Mouse (Mus musculus): ENCODE measurements around the gene 1700012B09Rik.

Gene 1700012B09Rik

DNA sequence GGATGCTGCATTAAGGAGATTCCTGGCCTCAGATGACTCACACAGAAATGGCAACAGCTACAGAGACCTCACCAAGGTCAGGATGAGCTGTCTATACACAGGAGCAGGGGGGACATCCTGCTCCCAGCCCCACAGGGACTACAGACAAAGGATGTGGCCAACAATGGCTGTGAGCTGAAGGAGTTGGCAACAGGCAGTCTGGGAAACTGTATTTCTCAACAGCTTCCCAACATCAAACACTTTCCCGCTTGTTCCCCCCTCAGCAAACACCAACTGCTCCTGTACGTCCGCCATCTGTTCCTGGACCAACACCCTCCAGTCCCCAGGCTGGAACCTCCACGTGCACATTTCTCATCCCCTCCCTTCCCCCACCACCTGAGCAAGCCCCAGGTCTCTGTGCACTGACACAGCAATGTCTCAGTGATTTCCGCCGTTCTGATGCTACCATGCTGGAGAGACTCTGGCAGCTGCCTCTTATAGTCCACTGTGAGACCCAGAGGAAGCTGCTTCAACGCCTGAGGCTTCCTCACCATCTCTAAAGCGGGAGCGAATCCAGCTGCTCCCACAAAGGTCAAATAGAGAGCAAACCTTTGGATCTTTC is 39.8 kb downstream of the 1700012B09Rik start:
- DNase-seq (ENCODE audit: low read depth, low spot score) = peak; percentile 25

- DNase-seq (ENCODE audit: low read depth, low spot score) = no peak
Observed at GRCm38 (mm10) chr9:14728365-14728764, 42.5 kb downstream of the 1700012B09Rik start.

DNA sequence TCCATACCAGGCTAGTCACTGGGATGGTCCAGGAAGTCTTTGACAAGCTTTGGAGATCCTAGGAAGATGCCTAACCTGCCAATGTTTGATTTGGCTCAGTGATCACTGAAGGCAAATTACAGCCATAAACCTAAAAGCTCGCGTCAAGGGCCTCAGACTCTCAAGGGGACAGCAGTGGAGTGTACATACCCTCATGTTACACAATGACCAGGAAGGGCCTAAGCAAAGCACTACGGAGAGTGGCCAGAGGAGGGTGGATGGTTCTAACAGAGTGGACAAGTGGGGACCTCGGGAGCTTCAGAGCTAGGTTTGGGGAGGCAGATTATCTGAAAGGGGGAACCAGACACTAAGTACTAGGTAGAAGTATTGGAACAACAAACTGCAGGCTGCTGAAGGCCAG is 44.2 kb downstream of the 1700012B09Rik start:
- DNase-seq (ENCODE audit: low read depth, low spot score) = no peak

DNA sequence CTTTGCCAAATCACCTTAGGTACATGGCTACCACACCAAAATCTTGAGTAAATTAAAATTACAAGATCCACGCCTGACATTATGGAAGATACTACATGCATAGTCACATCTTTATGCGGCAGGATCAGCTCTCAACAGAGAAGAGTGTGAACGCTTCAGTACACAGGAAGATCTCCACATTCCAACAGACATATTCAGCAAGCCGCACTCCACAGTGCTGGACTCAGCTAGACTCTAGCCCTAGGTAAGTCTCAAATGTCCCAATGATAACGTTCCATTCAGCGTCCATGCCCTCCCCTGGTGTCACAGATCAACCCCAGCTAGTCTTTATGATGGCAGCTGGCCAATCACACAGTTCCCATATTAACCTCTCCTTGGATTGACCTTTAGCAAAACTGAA is 44.8 kb downstream of the 1700012B09Rik start:
- no peak for DNase-seq (ENCODE audit: low read depth, low spot score)

DNA sequence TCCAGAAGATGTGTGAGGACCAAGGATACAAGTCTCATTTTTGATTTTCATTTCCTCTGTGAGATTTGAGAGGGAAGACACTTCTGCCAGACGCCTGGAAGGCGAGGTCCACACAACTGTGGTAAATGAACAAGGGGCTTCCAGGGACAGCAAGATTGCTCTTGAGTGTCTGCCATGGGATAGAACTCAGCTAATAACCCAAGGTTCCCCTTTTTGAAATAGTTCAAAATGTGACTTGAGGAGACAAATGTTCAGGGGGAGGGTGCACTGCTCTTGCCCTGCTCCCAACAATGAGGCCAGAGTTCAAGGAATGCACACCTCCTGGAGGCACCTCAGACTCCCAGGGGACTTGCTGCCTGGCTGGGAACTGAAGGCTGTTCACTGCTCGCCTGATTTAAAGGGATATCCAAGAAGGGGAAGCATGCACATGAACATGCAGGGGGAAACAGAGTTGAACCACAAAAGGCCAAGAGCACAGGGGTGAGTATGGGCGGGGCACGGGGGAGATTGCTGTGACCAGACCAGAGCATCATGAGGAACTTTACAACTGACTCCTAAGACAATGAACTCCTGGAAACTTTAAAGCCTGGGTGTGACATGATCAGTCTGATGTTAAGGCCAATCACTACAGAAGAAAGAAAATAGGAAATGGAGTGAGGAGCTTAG is 45.9 kb downstream of the 1700012B09Rik start:
- DNase-seq (ENCODE audit: low read depth, low spot score) = no peak

- DNase-seq (ENCODE audit: low read depth, low spot score) = no peak
Observed at GRCm38 (mm10) chr9:14721610-14722009, 49.2 kb downstream of the 1700012B09Rik start.

DNA sequence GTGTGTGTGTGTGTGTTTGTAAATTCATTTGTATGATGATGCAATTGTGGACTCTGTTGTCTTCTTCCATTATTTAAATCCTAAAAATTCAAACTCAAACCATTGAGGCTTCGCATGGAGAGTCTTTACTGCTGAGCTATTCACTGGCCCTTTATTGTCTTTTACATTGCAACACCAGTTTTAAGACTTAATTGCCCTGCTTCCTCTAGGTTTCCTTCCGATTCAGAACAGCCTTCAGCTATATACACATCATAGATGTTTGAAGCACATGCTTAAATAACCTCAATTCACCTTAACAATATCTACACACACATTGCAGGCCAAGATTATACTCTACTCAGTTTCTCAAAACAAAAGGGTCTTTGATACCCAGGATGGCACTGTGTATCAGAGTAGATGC is 50.4 kb downstream of the 1700012B09Rik start:
- DNase-seq (ENCODE audit: low read depth, low spot score) = no peak

DNA sequence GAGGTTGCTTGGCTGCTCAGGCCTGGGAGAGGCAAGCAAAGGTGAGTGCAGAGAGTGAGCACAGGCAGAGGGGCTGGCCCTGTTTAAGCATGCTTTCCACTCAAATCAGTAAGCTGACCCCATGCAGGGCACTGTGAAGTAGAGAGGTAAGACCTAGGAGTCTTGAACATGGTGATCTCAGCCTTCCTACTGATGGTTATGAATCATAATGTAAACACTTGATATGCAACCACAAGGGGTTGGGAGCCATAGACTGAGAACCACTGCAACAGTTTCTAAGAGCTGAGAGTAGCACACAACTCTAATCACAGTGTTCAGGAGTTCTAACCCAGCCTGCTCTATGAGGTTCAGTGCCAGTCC is 52.5 kb downstream of the 1700012B09Rik start:
- DNase-seq (ENCODE audit: low read depth, low spot score) = no peak

GRCm38 (mm10) chr9:14717689-14718331 is 53.0 kb downstream of the 1700012B09Rik start:
- DNase-seq (ENCODE audit: low read depth, low spot score) = no peak

DNA sequence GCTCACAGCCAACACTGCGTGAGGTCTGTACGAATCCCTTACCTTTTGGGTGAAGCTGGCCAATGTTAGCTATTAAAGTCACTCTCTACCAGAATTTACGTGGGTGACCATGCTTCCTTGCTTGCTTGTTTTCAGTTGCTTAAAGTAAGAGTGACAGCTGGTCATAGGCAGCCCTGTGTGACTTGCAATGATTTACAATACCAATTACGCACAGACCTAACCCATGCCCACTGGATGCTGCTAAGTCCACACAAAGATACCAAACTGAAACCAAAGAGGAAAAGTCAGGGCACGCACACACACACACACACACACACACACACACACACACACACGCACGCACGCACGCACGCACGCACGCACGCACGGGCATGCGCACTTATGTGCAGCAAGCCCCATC is 55.6 kb downstream of the 1700012B09Rik start:
- no peak for DNase-seq (ENCODE audit: low read depth, low spot score)

- DNase-seq (ENCODE audit: low read depth, low spot score) = no peak
Observed at GRCm38 (mm10) chr9:14710910-14711309, 59.9 kb downstream of the 1700012B09Rik start.
